Mouse (Mus musculus) erythroblast, adult 5-6 weeks (primary cell): ENCODE results near the gene Ptbp1. TPM values are rescaled to one million over a fixed set of nuclear protein-coding genes. Genes with fewer than 3 reads are reported as not detected.
A peak's percentile ranks its signal among the peaks of the same experiment; 100 is the strongest.

Experiments
- ATAC-seq: replicated peaks from 2 replicates; pipeline ENCODE4 v1.8.0; 2016; ENCODE audit warnings: moderate number of reproducible peaks, mild to moderate bottlenecking, moderate TSS enrichment, inconsistent platforms; ENCODE audit not compliant: poor library complexity, low FRiP score, severe bottlenecking
- total RNA-seq, 2 experiments: library from RNA; stranded (forward) in 1 of 2; stranded (reverse) in 1 of 2; fragments of 150-400 nt in 1 of 2; fragments of 200-764, 138-1000 nt in 1 of 2; gene quantifications; 2 replicates each; pipeline versions ENCODE4 v1.2.3 to v1.2.4; 2015 to 2017; ENCODE audit warnings: low replicate concordance in 2 of 2

Ptbp1 gene
- total RNA-seq, 2 experiments from 2014 or later: 45.2 to 53.2 TPM

DNA sequence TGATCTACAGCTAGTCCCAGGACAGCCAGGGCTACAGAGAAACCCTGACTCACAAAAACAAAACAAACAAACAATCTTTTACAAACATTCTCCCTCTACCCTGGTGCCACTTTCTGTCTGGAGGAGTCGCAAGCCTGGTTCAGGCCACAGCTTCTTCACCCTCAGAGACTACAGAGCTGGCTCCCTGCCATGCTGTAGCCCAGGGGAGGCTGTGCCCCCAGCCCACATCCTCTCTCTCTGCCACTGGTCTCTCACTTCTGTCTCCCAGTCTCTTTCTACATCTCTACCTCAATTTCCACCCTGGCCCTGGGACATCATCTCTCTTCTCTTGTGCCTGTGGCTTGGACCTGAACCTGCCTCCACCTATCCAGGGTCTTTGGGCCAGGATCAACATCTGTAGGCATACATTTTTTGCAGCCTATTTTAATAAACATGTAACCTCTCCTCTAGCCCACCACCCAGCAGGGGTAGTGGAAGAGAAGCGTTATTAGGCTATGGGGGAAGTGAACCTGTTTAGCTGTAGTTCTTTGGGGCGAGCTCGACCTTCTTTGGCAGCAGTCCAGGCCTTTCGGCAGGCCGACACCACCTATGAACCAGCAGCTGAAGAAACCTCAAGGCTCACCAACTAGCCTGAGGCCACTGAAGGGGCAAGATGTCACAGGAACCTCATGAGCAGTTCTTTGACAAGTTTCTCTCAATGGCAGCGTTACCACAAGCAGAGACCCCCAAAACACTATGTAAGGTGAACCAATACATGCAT, 22.0 kb upstream of the Ptbp1 start:
- no peak for ATAC-seq

GRCm38 (mm10) chr10:79832786-79833181, 21.4 kb upstream of the Ptbp1 start:
- no peak for ATAC-seq

DNA sequence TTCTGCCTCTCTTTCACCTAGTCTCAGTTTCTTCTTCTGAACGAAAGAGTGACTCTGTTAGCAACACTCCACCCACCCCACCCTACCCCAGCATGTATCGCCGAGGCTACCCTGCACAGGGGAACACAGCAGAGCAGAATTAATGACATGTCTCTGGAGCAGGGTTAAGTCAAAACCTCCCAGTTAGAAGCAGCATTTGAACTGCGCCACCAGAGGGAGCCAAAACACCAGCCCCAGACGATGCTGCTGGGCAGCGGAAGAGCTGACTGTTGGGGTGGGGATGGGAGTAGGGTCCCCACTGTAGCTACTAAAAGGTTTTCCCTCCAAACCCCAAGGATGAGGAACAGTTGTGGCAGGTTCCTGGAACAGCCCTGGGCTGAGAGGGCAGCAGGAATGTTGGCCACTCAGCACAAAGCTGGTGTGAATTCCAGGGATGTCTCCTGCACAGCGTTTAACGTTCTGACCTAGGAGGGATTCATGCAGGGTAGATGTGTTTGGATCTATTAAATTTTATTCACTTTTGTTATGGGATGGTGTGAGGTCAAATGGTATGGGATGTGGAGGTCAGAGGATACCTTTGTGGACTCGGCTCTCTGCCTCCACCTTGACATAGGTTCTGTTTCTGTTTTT, 19.3 kb upstream of the Ptbp1 start:
- peak; percentile 79 for ATAC-seq

DNA sequence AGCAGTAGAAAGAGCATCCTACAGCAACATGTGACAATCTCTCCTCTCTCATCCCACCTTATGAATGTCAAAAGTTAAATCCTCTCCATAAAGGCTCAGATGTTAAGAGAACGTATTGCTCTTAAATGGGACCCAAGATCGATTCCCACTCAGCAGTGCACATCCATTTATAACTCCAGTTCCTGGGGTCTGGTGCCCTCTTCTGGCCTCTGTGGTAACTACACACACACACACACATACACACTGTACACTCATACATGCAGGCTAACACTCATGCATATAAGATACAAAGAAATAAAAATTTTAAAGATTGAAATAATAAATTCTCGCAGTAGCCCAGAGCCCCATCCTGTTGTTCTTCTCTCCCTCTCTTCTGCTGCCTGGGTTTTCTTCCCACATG, 17.3 kb upstream of the Ptbp1 start:
- ATAC-seq: no peak

GRCm38 (mm10) chr10:79838151-79838550, 16.1 kb upstream of the Ptbp1 start:
- no peak for ATAC-seq

DNA sequence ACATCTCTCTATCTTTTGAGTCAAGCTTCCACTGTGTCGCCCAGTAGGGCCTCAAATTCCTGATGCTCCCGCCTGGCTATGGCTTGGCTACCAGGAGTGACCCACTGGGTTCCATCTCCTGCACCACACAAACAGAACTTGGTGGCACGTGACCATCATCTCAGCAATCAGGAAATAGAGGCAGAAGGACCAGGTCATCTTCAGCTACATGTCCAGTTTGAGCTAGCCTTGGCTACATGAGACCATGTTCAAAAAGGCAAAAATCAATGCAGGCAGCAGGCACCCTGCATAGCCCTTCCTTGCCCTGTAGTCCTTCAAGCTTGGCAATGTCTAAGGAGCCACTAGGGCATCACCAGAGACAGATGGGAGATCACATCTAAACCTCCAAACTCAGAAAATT, 14.1 kb upstream of the Ptbp1 start:
- ATAC-seq: no peak

- peak; percentile 51 for ATAC-seq
These were observed 13.3 kb upstream of the Ptbp1 start for GRCm38 (mm10) chr10:79840644-79841551.

GRCm38 (mm10) chr10:79842322-79842721, 11.9 kb upstream of the Ptbp1 start:
- no peak for ATAC-seq

GRCm38 (mm10) chr10:79843476-79843875, 10.8 kb upstream of the Ptbp1 start:
- no peak for ATAC-seq

DNA sequence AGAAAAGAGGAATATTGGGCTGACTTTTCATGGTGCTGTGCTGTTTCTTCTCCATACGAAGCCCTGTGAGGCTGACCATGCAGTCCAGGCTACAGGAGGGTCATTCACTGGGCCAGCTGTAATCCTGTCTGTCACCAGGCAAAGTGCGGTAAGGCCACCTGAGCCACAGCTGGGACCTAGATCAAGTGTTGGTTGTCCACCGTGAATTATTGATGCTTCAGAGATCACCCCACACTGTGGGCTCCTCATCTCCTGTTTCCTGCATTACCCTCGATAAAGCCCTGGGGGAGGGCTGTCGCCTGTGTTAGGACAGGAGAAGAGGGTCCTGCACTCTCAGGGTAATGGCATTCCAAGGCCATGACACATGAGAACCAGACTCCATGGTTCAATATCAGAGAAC, 7.7 kb upstream of the Ptbp1 start:
- ATAC-seq: no peak

- no peak for ATAC-seq
These were observed 4.1 kb upstream of the Ptbp1 start for GRCm38 (mm10) chr10:79849941-79850628.

DNA sequence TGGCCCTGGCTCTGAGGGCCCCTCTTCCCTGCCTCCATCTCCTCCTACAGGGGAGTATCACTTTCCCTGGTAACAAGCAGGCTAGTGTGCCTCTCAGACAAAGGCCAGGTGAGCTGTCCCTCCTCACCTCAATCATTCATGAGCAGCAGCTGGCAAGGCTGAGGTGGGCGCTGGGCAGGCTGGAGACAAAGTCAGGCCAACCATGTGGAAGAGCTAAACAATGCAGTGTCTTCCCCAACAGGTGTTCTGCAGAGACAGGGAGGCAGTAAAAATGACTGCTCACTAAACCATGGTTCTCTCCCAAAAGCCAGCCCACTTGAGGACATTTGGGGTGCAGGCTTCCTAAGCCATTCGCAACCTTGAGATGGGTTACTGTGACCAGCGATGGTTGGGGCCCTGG, 2.6 kb upstream of the Ptbp1 start:
- ATAC-seq: no peak

DNA sequence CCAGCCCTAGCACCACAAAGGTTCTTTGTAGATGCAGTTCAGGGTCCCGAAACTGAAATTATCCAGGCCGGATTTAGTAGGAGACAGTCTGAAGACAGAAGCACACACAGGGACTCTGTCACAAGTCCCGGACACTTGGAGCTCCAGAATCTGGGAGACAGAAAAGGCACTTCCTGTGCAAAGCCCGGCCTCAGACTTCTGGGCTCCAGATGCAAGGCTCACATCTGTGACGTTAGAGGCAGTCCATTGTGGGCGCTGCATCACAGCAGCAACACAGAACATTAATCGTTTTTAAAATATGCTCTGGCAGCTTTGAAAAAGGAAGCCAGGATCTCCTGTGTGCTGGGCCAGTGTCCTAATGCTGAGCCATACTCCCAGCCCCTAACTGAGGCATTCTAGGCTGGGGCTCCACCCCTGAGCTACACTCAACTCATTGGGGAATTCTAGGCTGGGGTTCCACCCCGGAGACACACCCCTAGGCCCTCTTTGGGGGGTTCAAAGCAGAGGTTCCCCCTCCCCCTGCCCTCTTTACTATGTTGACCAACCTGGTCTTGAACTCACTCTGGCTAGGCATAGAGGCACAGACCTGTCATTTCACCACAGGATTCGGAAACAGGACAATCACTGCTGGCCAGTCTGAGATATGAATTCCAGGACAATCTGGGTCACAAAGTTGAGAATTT, 2.0 kb upstream of the Ptbp1 start:
- ATAC-seq: no peak

DNA sequence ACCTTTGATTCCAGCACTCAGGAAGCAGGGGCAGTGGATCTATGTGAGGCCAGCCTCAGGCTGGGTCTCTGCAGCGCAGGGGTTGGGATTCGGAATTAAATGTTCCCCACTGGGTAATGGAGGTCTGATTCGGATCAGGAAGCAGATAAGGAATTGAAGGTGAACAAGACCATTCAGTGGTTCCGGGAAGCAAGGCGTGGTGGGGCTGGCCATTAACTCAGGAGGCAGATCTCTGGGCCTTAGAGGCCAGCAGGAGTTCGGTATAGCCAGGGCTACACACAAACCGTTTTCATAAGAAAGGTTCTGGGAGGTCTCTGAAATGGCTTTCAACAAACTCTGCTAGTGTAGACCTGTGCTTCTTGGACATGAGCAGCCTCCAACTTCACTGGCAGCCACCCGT, 1.4 kb upstream of the Ptbp1 start:
- ATAC-seq: no peak

DNA sequence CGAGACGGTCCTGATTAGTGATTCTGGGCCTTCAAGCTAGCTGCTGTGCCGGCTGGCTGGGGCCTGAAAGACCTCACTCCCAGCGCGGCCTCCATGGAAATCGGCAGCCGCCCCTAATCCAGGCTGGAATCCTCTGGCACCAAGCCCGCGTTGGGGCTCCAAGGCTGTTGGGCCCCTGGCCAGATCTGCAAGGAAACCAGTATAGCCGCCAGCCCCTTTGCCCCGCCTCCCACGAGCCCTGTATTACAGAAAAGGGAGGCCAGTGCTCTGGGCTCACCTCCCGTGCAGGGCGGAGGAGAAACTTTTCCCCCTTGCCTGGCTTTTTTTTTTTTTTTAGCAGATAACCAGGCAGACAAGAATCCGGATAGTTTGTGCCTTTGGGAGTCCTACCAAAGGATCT, 835 bp upstream of the Ptbp1 start:
- ATAC-seq: 0 out of 2 replicates have a peak, but pooled peaks have one; percentile 14

GRCm38 (mm10) chr10:79854801-79855541, 744 bp downstream of the Ptbp1 start:
- ATAC-seq: peak; percentile 5; the same call in 1 of the 2 replicates

DNA sequence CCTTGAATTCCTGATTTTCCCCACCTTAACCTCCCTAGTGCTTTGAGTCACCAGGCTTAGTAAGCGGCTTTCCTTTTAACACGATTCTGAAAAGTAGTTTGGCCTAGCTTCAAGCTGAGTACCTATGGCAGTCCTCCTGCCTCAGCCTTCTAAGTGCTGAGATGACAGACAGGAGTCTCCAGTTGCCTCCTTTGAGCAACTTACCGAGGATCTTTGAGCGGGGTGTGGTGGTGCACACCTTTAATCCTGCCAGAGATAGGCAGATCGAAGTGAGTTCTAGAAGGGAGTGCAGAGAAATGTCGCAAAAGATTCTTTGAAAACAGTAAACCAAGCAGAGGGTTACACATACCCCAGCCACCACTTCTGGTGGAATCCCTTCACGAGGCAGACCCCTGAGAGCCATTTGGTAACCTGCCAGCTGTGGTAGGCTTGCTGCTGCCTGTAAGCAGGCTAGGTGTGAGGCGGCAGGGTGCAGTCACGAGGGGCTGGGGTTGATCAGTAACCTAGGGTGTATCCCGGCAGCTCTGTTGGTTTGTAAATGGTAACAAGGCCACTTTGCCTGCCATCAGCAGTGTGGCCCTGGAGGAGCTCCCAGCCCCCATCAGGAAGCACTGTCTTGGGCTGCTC, 1.4 kb downstream of the Ptbp1 start:
- ATAC-seq: 0 out of 2 replicates have a peak, but pooled peaks have one; percentile 15

GRCm38 (mm10) chr10:79856280-79856679, 2.1 kb downstream of the Ptbp1 start:
- no peak for ATAC-seq
